Mouse (Mus musculus): ENCODE data around the gene Efna3. TPM values are rescaled to one million over a fixed set of nuclear protein-coding genes. Genes with fewer than 3 reads are reported as not detected.
A peak's percentile ranks its signal among the peaks of the same experiment; 100 is the strongest.

The Efna3 gene
- polyA plus RNA-seq (2016; fragmentation: Nextera tagmentation; extraction: Ambion mirVana), result 1.3 TPM in 2 replicates

GRCm38 (mm10) chr3:89322514-89323165, at the start of gene Efna3:
Gene Efna3, minus strand, starts transcription at chr3:89322965.
- Histone ChIP-seq H3K27ac (ENCODE audit: poor library complexity, severe bottlenecking) (no peak within 1 kb of the TSS), H3K36me3 (no peaks in the 10 kb centered on the region), H3K4me1 (replicated peaks) (peaks cover 38% of the 10 kb centered on the region), H3K9me3 (replicated peaks) (no peaks in the 10 kb centered on the region), H3K4me2 (peak within 1 kb of the TSS; percentile 94), H3K9ac (peak within 1 kb of the TSS; percentile 66), H3K4me3 (peak within 1 kb of the TSS; percentile 62), H3K27me3 (replicated peaks) (peaks cover 72% of the 10 kb centered on the region)
- ATAC-seq (ENCODE audit: insufficient number of reproducible peaks, low FRiP score), result peak; percentile 40
- WGBS, result under 1% methylated on average over 47 of the region's 53 CpGs

GRCm38 (mm10) chr3:89367338-89367737, 44.6 kb upstream of the Efna3 start:
- Histone ChIP-seq H3K4me2 (no peak overlapping the region), H3K9me3 (replicated peaks) (no peaks in the 10 kb centered on the region), H3K4me3 (no peak overlapping the region), H3K9ac (no peak overlapping the region), H3K27ac (ENCODE audit: poor library complexity, severe bottlenecking) (no peak overlapping the region), H3K36me3 (no peaks in the 10 kb centered on the region), H3K27me3 (replicated peaks) (peaks cover 36% of the 10 kb centered on the region; the same call in 1 of the 2 replicates), H3K4me1 (replicated peaks) (peaks cover 4% of the 10 kb centered on the region; the same call in 1 of the 2 replicates)
- 40% methylated on average over 11 of the region's 11 CpGs for WGBS
- no peak for ATAC-seq (ENCODE audit: insufficient number of reproducible peaks, low FRiP score)

DNA sequence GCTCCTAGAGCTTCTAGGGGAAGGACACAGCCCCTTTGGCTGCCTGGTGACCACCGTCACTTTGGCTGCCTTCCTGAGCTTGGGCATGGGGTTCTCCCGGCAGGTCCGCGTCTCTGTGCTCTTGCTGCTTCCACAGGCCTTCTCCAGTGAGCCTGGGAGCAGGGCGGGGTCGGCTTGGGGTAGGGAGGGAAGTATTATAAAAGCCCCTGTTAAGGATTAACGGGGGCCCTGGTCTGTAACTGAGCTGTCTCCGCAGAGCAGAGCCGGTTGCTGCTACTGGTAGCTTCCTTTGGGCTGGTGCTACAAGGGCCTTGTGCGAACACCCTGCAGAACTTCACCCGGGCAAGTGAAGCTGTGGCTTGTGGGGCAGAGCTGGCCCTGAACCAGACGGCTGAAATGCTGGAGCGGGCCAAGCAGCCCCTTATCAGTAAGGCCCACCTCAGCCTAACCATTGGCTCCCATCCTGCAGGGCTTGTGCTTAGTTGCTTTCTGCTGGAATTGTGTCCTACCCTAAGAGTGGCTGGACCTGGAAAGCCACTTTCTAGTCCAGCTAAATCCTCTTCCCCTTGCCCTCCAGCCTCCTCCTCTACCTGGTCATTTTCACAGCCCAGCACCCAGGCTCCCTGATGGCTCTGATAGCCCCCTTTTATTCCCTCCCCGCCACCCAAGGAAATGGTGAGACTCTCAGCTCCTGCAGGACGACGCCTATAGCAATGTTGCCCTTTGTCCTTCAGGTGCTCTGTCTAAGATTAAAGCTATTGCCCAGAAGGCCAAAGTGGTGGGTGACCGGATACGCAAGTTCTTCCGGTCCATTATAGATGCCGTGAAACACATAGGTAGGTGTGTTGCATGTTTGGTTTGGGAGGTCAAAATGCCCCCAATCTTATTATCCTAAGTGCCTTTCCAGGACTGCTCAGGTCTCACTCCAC, 43.0 kb upstream of the Efna3 start:
- peaks cover 4% of the 10 kb centered on the region; the same call in 1 of the 2 replicates for H3K4me1 ChIP-seq (replicated peaks)
- H3K4me2 ChIP-seq, result no peak overlapping the region
- no peak overlapping the region for H3K4me3 ChIP-seq
- H3K9ac ChIP-seq, result no peak overlapping the region
- no peaks in the 10 kb centered on the region for H3K36me3 ChIP-seq
- H3K9me3 ChIP-seq (replicated peaks), result no peaks in the 10 kb centered on the region
- H3K27ac ChIP-seq (ENCODE audit: poor library complexity, severe bottlenecking), result no peak overlapping the region
- ATAC-seq (ENCODE audit: insufficient number of reproducible peaks, low FRiP score), result no peak
- H3K27me3 ChIP-seq (replicated peaks), result peaks cover 36% of the 10 kb centered on the region; the same call in 1 of the 2 replicates
- WGBS, result 66% methylated on average over 20 of the region's 20 CpGs

DNA sequence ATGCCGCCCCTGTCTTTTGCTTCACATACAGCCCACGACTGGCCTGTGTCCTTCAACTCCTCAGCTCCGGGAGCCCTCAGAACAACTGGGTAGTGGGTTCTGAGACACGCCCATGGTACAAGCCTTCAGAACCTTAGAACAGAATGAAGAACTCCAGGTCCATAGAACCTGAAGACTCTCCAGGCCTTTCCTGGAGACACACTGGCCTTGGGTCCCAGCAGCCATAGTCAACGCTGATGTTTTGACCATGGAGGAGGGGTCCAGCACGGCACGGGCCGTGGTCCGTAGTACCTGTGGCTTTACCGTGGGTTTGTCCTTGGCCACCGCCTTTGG, 42.4 kb upstream of the Efna3 start, which contains the start of gene Dcst1:
Dcst1 (minus strand) TSS at position 101 of the 333 bp plus-strand sequence.
- no peak within 1 kb of the TSS for H3K4me2 ChIP-seq
- H3K4me1 ChIP-seq (replicated peaks), result peaks cover 4% of the 10 kb centered on the region; the same call in 1 of the 2 replicates
- H3K36me3 ChIP-seq, result no peaks in the 10 kb centered on the region
- H3K9ac ChIP-seq, result no peak within 1 kb of the TSS
- 87% methylated on average over 11 of the region's 11 CpGs for WGBS
- no peak within 1 kb of the TSS for H3K4me3 ChIP-seq
- no peaks in the 10 kb centered on the region for H3K9me3 ChIP-seq (replicated peaks)
- peaks cover 33% of the 10 kb centered on the region; the same call in 1 of the 2 replicates for H3K27me3 ChIP-seq (replicated peaks)
- ATAC-seq (ENCODE audit: insufficient number of reproducible peaks, low FRiP score), result no peak
- H3K27ac ChIP-seq (ENCODE audit: poor library complexity, severe bottlenecking), result no peak within 1 kb of the TSS

- Histone ChIP-seq H3K9me3 (replicated peaks) (no peaks in the 10 kb centered on the region), H3K4me1 (replicated peaks) (peaks cover 4% of the 10 kb centered on the region; the same call in 1 of the 2 replicates), H3K9ac (no peak overlapping the region), H3K36me3 (no peaks in the 10 kb centered on the region), H3K27me3 (replicated peaks) (peaks cover 33% of the 10 kb centered on the region; the same call in 1 of the 2 replicates), H3K27ac (ENCODE audit: poor library complexity, severe bottlenecking) (no peak overlapping the region), H3K4me2 (no peak overlapping the region), H3K4me3 (no peak overlapping the region)
- no peak for ATAC-seq (ENCODE audit: insufficient number of reproducible peaks, low FRiP score)
- 70% methylated on average over 8 of the region's 8 CpGs for WGBS
Observed at GRCm38 (mm10) chr3:89364631-89365030, 41.9 kb upstream of the Efna3 start.

GRCm38 (mm10) chr3:89361675-89362074, 38.9 kb upstream of the Efna3 start, which contains the start of gene Dcst2:
Gene Dcst2, plus strand, starts transcription at chr3:89361975.
- Histone ChIP-seq H3K9ac (no peak within 1 kb of the TSS), H3K9me3 (replicated peaks) (no peaks in the 10 kb centered on the region), H3K27me3 (replicated peaks) (peaks cover 17% of the 10 kb centered on the region; the same call in 1 of the 2 replicates), H3K4me2 (no peak within 1 kb of the TSS), H3K4me3 (no peak within 1 kb of the TSS), H3K27ac (ENCODE audit: poor library complexity, severe bottlenecking) (no peak within 1 kb of the TSS), H3K4me1 (replicated peaks) (no peaks in the 10 kb centered on the region), H3K36me3 (no peaks in the 10 kb centered on the region)
- ATAC-seq (ENCODE audit: insufficient number of reproducible peaks, low FRiP score), result no peak
- WGBS, result 75% methylated on average over 7 of the region's 7 CpGs

DNA sequence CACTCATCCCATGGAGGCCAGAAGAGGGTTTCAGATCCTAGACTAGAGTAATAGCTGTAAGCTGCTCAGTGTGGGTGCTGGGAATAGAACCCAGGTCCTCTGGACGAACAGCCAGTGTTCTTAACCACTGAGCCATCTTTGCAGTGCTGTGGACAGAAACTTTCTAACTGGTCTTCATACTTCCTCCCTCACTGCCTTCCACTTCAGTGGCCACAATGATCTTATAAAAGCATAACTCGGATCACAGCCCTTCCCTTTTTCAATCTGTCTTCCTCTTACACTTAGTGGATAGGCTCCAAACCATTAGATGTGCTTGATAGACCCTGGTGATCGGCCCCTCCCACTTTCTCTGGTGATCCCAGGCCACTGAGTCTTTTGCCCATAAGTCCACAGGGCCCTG, 37.5 kb upstream of the Efna3 start:
- no peaks in the 10 kb centered on the region for H3K9me3 ChIP-seq (replicated peaks)
- no peak overlapping the region for H3K27ac ChIP-seq (ENCODE audit: poor library complexity, severe bottlenecking)
- H3K4me1 ChIP-seq (replicated peaks), result no peaks in the 10 kb centered on the region
- no peak overlapping the region for H3K4me3 ChIP-seq
- H3K4me2 ChIP-seq, result no peak overlapping the region
- peaks cover 21% of the 10 kb centered on the region; the same call in 1 of the 2 replicates for H3K27me3 ChIP-seq (replicated peaks)
- no peak for ATAC-seq (ENCODE audit: insufficient number of reproducible peaks, low FRiP score)
- H3K9ac ChIP-seq, result no peak overlapping the region
- H3K36me3 ChIP-seq, result no peaks in the 10 kb centered on the region
- 72% methylated on average over 3 of the region's 3 CpGs for WGBS

DNA sequence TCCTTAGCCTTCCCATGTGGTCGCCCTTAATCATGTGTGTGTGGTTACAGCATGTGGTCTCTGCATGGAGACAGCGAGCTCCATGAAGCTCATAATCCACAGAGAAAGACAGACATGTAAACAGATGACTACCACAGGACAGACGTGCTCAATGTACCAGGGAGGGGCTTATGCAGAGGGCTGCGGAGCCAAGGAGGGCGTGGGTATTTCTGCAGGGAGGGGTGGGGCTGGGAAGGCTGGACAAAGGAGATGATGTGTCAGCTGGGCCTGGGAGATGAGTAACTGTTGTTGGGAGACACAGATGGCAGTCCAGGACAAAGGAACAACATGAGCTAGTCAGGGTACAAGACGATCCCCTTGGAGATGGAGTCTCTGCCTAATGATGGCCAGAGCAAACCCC, 36.9 kb upstream of the Efna3 start:
- ATAC-seq (ENCODE audit: insufficient number of reproducible peaks, low FRiP score), result no peak
- Histone ChIP-seq H3K4me2 (no peak overlapping the region), H3K36me3 (no peaks in the 10 kb centered on the region), H3K4me1 (replicated peaks) (no peaks in the 10 kb centered on the region), H3K4me3 (no peak overlapping the region), H3K27ac (ENCODE audit: poor library complexity, severe bottlenecking) (no peak overlapping the region), H3K27me3 (replicated peaks) (peaks cover 17% of the 10 kb centered on the region; the same call in 1 of the 2 replicates), H3K9me3 (replicated peaks) (no peaks in the 10 kb centered on the region), H3K9ac (no peak overlapping the region)
- 64% methylated on average over 6 of the region's 6 CpGs for WGBS

- 53% methylated on average over 9 of the region's 9 CpGs for WGBS
- Histone ChIP-seq H3K4me2 (no peak overlapping the region), H3K9ac (no peak overlapping the region), H3K27ac (ENCODE audit: poor library complexity, severe bottlenecking) (no peak overlapping the region), H3K36me3 (no peaks in the 10 kb centered on the region), H3K4me1 (replicated peaks) (no peaks in the 10 kb centered on the region), H3K9me3 (replicated peaks) (no peaks in the 10 kb centered on the region), H3K27me3 (replicated peaks) (peaks cover 45% of the 10 kb centered on the region), H3K4me3 (no peak overlapping the region)
- ATAC-seq (ENCODE audit: insufficient number of reproducible peaks, low FRiP score), result no peak
Observed at GRCm38 (mm10) chr3:89356029-89356428, 33.3 kb upstream of the Efna3 start.

DNA sequence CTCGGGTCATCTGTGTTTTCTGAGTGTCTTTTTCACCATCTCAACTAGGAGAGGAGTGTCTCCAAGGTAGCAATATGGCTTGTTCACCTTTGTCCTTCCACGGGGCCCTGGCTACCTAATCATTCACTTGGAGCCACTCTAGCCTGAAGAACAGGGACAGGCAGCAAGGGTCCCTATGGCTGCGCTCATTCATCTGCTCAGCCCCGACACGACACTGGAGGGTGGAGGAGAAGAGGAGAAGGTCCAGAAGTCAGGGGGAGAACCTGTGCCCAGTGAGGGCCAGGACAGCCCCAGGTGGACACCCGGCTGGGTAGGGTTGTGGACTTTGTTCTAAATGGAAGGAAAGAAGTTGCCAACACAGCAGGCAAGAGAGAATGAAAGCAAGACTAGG, 32.7 kb upstream of the Efna3 start:
- Histone ChIP-seq H3K4me3 (no peak overlapping the region), H3K27me3 (replicated peaks) (peaks cover 48% of the 10 kb centered on the region), H3K4me1 (replicated peaks) (0 out of 2 replicates have a peak, but pooled peaks cover 1% of the 10 kb centered on the region), H3K9me3 (replicated peaks) (no peaks in the 10 kb centered on the region), H3K4me2 (no peak overlapping the region), H3K27ac (ENCODE audit: poor library complexity, severe bottlenecking) (no peak overlapping the region), H3K36me3 (no peaks in the 10 kb centered on the region), H3K9ac (no peak overlapping the region)
- WGBS, result 79% methylated on average over 6 of the region's 6 CpGs
- no peak for ATAC-seq (ENCODE audit: insufficient number of reproducible peaks, low FRiP score)

Measured in heart, embryonic 12.5 days (tissue).